Mouse (Mus musculus) CD4-positive helper T cell, adult 2 months (primary cell): ENCODE results near the gene Slc25a26.

Source experiments
- DNase-seq: peaks from one replicate; pipeline ENCODE4 v3.0.0-alpha.2; 2012; ENCODE audit warnings: low read depth, missing footprints, low spot score

The Slc25a26 gene

DNA sequence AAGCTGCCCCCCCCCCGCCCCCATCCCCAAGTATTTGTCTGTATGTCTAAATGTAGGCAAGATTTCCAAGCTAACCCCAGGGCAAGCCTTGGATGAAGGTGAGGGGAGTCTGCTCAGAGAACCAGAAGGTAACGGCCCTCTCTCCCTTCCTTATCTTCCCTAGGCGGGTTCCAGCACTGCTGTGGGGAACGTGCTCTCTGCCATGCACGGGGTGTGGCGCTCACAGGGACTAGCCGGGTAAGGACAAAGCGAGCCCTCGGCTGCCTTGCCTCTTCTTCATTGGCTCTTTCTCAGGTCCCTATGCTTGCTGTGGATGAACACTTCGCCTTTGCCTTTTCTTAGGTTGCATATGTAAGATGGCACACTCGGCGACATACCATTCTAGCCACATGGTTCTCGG, 98.9 kb downstream of the Slc25a26 start:
- DNase-seq: no peak

DNA sequence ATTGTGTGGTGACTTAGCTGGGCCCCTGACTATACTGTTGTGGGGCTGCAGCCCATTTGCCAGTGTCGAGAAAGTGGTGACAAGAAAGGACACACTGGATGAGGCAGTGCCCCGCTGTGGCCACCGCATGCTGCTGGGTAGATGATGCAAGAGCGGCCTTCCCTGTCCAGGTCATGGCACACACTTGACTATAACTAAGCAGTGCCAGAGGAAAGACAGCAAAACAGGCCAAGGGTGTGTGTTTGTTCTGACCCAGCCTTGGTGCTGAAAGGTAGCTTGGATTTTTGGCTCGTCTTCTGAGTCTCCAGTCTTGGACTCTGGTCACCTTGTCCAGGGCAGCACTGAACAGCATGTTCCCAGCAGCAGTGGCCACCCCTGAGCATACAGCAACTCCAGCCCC, 101.0 kb downstream of the Slc25a26 start:
- DNase-seq: no peak

DNA sequence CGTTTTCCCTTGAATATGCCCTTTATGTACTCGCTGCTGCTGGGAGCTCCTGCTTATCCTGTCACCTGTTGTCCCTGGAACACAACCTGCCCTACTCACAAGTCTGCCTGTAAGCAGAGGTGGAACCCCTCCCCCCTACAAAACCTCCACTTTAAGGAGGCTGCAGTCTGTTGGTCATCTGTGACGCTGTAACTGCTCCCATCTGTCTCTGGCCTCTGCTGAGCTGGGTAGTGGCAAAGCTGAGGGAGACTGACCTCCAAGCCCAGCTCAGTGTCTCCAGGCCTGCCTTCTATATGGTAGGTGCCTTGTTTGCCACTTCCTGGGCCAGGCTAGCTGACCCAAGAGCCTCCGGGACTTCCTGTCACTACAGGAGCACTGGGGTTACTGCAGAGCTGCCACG, 101.7 kb downstream of the Slc25a26 start:
- DNase-seq: no peak

DNA sequence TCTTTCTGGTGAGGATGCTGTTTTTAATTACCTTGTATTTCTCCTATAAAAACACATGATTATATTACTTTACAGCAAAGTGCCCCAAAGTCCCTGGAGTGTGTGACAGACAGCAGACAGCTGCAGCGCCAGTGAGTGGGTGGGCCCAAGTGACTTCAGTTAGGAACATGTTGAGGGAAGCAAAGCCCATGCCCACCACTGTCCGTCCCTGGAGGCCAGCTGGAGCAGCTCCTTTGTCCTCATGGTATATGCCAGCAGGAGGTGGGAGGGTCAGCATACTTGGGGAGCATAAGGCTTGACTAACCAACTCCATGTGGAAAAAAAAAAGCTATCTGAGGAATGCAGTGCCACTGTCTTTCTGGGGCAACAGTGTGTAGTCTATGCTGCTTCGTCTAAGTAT, 103.9 kb downstream of the Slc25a26 start:
- DNase-seq: no peak

DNA sequence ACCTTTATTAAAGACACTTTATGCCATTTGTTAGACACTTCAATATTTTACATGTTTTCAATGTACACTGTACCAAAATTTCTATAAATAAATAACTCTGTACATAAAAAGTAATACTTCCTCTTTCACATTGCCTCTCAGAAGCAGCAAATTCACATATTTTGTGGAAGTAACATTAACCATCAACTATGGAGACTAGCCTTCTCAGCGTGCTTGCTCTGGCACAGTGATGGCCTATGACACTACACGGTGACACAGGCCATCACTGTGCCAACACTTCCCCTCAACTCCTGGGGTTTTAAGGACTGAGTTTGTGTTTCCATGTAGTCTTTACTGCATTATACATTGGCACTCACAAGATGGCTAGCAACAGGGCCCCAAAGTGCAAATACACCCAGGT, 104.4 kb downstream of the Slc25a26 start:
- DNase-seq: no peak

DNA sequence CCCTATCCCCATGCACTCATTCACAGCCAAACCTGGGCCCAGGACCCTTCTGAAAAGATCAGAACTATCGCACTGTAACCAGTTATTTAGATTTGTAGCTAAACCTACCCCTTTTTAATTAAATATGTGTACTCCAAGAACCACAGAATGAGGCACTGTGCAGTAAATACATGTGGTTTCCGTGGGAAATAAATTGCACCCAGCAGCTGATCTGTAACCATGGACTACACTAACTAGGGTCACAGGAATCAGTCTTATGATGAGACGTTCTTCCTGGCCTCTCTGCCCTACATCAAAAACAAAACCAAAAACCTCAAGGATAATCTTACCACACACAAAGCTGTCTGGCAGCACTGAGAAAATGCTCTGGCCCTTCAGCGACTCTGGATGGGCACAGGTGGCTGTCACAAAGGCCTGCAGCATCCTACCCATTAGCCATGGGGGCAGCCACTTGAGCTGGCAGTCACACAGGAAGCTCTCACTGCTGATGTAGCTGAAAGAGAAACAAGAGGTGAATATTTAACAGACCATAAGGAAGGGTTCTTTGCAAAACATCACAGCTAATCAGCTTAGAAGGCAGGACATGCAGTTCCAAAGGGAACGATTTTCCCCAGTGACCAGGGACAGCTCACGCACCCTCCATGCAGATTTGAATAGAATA, 113.2 kb downstream of the Slc25a26 start:
- no peak for DNase-seq

DNA sequence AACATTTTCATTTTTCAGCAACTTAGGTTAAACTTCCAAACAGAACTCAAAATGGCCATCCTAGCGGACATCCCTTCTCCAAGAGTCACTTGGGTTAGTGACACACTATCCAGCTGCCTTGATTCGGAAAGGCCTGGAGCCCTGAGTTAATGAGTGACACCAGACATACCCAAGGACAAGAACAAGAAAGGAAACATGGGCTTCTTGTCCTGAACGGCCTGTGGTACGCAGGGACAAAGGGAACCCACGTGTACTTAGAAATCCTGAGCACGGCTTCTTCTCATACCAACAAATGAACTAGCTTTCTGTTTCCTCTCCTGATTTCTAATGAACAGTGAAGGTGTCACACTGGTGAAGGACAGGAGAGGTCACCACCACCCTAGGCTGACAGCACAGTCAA, 114.2 kb downstream of the Slc25a26 start:
- no peak for DNase-seq

DNA sequence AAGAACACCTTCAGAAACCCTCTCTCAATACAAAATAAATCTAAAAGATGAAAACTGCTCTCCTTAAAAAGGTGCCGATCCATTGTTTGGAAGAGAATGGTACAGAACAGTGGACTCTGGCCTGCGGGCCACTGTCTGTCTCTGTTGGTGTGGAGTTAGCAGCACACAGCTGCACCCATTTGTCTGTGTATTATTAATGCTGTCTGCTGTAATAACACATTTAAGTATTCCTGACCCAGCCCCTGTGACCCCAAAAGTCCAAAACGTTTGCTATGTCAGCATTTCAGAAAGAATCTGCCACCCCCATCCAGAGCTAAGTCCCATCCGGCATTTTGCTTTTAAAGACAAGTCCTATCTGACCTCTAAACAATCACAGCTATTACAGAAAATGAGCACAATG, 115.8 kb downstream of the Slc25a26 start:
- no peak for DNase-seq

DNA sequence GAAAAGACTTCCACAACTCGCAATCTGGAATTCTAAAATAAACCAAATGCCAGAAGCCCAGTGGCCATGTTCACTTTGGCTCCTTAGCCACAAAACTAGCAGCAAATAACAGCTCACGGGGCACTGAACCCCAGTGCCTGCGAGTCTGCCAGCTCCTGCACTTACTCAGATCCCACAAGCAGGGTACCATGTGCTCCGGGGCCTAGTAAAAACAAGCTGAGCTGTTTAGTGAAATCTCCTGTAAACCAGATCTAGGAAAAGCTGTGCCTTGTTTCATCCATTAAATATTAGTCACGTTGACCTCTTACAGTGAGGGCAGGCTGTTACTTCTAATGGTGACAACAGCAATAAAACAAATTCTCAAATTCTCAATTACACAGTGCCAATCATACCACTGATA, 118.5 kb downstream of the Slc25a26 start:
- DNase-seq: no peak

DNA sequence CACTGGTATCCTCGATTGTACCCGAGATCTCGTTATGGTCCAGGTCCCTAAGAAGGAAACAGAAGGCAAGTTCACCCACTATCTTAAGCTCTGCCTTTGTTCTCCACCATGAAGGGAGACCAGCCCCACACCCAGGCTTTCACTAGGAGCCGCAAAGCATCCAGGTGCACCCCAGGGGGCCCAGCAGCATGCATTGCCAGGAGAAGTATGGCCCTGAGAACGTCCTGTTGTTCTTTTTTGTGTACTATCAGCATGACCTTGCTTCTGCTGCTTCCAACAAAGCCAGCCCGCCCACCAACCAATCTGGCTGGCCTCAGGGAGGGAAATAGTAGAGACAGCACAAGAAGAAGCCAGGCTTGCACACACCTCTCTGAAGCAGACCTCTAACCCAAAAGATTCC, 120.2 kb downstream of the Slc25a26 start:
- no peak for DNase-seq

DNA sequence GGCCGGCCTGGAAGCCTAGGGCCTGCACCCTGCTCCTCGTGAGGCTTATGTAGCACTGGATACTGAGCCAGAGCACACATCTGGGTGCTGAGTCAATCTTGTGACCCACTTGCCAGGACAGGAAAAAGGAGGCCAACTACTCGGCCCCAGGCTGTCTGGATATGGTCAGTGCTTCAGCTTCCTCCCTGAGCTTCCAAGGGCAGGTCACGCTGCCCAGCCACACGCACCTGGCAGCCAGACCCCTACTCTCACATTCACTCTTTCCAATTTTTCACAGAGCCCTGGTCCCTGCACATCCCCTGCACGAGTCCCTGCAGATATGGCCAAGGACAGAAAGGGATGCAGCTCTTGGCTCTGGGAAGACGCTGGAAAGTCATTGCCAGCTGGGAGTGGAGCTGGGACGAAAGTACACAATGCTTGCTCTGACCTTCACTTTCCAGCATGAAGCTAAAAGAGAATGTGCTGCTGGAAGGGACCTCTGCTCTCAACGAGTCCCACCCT, 120.7 kb downstream of the Slc25a26 start:
- no peak for DNase-seq

DNA sequence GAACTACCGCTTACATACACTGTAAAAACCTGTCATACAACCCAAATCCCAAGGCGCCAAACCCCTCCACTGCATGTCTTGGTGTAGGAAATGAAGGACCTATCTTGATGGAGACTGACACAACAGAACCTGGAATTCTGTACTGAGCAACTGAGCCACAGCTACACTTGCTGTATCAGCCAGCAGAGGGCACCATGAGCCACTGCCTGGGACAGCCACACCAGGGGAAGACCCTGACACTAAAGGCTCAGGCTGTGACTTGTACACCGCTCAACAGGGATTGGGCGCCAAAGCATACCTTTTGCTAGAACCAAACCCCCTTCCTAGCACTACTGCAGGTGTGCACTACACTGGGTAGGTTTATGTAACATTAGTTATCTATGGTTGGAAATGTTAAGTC, 122.9 kb downstream of the Slc25a26 start:
- DNase-seq: peak; percentile 49

DNA sequence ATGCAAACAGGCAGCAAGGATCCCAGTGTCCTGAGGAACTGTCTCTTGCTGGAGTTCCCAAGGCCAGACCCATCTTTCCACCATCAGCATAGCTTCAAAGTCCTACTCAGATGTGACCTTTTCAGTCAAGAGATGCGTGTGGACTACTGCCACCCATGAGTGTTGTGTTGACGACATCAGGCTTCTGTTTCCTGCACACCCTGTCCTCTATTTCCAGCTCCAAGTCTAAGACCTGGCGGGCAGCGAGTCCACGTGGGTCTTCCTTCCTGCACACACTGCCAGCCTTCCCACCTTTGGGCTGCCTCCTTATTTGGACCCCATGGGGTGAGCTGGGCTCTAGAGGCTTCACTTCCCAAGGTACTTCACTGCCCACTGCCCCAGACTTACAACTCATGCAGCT, 124.4 kb downstream of the Slc25a26 start:
- DNase-seq: no peak

DNA sequence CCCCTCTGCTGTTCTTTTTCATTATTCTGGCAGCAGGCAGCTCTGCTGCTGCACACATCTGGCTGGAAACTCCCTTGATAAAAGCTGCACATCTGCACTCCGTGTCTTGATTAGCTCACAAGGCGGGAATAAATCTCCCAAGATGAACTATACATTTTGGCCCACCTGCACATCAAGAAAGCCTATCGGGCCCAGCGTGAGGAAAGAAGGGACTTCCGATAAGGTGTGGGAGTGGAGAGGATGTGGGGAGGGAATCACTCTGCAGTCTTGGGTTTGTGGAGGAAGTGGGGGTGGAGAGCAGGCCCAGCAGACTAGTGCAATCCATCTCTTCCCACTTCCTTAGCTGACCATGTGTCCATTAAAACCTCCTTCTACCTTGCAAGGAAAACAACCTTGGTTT, 125.8 kb downstream of the Slc25a26 start:
- DNase-seq: no peak

DNA sequence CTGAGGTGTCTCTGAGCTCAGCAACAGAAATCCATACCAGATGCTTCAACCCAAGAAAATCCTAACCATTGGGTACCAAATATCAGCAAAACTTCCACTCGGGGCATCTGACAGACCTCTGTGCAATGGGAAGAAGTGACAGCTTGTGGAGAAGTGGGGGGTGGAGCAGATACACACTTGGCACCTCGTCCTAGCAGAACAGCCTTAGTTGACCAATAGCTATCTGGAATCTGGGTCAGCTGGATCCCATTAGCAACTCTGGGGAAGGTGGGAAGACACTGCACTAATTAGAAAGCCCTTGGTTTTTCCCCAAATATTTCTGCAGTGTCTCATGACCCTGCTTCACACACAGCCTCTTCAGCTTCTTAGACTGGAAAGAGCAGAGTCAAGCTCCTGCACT, 126.7 kb downstream of the Slc25a26 start:
- no peak for DNase-seq

DNA sequence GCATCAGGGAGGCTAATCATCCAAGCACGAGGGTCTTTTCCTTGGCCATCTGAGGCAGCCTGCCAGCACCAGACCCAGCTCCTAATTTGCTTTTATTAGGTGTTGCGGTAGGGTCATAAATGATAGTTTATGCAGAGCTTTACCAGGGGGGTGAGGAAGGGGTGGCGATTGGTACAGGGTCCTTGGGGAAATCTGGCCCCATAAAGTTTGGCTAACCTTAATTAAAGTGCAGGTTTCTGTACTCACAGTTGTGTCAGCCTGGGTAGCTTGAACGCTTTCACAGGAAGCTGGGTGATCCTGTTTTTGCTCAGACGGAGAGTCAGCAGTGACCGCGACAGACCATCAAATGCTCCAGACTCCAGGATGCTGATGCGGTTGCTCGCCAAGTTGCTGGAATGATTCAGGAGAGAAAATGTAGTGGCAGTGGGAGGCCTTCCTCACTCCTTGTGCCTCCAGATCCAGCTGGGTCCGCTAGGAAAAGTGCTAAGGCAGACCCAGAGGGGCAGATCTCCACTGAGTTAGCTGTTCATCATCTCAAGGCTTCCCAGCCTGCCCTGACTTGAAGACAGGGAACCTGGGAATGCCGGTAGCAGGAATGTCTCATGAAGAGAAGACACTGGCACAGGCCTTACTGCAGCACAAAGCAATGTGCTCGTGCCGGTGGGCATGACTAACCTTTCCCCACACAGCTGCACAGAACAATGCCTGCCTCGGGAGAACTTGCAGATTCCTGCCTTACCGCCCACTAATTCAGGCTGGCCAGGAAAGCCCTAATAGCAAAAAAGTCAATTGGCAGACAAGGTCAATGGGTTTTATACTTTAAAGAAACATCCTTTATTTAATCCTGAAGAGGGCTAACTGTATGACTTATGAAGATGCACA, 127.8 kb downstream of the Slc25a26 start:
- DNase-seq: no peak

DNA sequence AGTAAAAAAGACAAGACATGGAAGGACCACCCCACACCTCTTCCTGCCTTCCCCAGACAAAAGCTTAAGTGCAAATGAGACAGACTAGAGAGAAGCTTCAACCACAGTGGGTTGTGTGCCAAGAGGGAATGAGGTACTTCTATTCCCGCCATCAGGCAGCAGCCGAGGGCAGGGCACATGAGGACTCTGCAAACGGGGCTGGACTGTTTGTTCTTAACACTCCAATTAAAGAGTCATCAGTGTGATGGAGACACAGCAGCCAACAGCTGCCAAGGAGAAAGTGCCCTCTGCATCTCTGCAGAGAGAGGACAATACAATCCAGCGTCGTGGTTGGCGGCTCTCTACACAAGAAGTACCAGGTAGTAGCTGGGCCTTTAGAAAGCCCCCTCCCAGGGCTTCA, 128.7 kb downstream of the Slc25a26 start:
- DNase-seq: no peak

DNA sequence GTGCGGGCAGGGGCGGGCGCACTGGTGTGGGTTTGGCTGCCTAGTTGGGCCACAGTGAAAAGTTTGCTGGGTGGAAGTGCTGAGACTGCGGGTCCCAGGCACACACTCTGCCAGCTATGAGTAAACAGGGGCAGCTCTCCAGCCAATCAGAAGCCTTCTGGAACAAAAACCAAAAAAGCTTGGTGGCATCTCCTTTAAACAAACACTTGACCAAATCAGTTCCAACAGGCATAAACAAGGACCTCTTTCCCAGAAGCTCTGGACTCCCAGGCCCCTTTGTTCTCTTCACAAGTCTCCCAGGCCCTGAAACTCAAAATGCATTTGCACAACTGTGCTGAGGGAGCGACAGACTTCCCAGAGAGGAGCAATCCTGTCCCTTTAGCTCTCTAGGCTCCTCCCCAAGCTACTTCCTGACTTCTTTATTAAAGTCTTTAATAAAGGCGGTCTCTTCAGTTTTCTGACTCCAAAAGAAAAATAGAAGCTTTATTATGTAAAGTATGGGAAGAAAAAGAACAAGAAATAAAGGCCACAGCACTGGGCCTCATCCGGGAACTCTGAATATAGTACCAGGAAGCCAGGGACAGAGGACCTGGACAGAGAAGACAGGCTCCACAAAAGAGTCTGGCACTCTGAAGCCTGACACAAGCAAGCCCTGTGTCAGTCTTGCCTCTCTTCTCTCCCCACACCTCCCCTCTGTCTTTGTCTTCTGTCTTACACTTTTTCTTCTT, 131.1 kb downstream of the Slc25a26 start:
- no peak for DNase-seq

DNA sequence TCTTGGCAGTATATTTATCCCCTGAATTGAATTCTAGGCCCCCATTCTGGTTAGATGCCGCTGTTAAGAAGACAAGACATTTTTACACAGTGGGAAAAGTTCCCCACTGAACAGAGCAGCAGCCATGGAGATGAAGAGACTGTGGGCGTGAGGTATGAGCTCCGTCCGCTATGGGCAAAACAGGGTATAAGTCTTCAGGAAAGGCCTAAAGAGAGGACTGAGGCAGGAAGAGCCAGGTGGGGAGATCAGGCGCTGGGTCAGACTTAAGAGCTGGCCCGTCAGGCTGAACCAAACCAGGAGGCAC, 131.6 kb downstream of the Slc25a26 start:
- no peak for DNase-seq

DNA sequence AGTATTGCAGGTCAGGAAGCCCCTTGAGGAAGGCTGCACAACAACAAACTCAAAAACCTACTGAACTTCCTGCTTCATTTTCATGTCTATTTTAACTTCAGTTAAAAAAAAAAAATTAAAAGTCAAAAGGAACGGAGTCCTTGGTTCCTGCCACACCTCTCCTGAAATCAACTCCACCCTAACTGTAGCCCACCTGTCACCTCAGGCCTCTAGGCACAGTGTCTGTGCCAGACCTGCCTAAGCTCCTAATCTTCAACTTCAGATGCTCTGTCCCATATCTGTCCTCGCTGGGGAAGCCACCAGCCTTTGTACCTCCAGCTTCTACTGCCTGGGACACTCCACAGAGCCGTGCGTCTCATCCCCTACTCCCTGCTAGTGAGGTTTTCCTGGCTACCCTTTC, 134.1 kb downstream of the Slc25a26 start:
- DNase-seq: no peak

DNA sequence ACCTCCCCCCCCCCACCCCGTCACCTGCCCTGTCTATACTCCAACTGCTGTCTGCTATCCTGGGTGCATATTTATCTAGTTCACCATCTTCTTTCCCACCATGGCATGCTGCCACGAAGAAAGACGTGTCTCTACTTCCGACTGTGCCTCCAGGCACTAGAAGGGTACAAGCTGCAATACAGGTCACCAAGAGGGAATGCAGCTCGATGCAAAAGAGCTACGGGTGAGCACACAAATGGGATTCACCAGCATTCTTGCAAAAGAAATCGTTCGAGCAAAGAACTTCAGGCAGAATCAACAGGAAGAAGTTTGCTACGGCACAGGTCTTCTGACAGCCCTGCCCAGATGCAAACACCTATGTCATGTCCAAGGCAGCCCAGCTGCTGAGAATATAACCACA, 134.6 kb downstream of the Slc25a26 start:
- peak; percentile 37 for DNase-seq

DNA sequence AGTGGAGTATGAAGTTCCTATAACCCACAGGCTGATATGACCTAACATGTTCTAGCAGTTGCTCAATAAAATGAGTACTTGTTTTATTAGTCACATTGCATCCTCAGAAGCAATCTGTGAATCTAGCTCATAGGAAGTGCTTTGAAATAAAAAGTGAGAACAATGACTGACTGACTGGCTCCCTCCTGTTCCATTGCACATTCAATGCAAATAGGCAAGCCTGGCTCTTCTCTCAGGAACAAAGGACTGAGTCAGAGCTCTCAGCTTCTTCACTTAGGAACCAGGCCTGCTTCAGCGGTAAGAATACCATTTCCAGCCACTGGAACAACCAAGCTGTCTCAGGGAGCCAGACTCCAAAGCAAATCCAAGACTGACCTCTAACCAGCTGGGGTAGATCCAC, 135.2 kb downstream of the Slc25a26 start:
- no peak for DNase-seq

DNA sequence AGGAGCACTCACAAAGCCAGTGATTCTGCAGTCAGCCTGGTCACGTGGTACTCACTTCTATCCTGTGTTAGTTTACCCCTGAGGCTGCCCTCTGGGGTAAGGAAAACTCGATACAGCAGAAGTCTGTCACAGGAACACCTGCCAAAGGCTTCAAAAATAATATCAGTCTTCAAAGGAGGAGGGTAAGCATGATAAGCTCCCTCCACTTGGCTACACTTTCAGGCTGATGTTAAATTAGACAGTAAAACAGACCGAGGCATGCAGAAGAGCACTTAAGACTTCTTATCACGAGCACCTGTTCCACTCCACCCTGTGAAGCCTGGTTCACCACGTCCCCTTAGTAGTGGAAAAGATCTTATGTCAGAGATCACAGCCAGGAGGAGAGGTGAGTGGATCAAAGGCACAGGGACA, 136.9 kb downstream of the Slc25a26 start:
- DNase-seq: peak; percentile 24
